Mouse (Mus musculus): ENCODE data around the gene Fermt2.

The Fermt2 gene

GRCm38 (mm10) chr14:45430066-45430842 is 99.7 kb downstream of the Fermt2 start:
- DNase-seq: no peak

DNA sequence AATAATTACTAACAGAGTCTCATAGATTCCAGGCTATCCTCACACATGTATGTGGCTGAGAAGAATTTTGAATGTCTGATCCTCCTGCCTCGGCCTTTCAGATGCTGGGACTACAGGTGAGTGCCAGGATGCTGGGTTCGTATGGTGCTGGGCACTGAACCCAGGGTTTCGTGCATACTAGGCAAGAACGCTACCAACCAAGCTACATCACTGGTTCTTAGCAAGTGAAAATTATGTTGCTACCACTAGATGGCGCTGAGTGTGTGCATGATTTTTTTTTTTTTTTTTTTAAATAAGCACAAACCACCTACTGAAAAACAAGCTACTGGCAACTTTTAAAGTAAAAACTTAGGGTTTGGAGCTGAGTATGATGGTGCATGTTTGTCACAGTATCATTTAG is 106.7 kb downstream of the Fermt2 start:
- peak in 1 of 2 experiments; percentile 43 for DNase-seq

- no peak for DNase-seq
Measured at GRCm38 (mm10) chr14:45422371-45422770, 107.5 kb downstream of the Fermt2 start.

- no peak for DNase-seq
Measured at GRCm38 (mm10) chr14:45419323-45419722, 110.6 kb downstream of the Fermt2 start.

- DNase-seq: no peak
Measured at GRCm38 (mm10) chr14:45418553-45418952, 111.4 kb downstream of the Fermt2 start.

GRCm38 (mm10) chr14:45416265-45416664 is 113.7 kb downstream of the Fermt2 start:
- no peak for DNase-seq

All from lung, postnatal 4 days (tissue).